Mouse (Mus musculus) ES-E14 (cell line): ENCODE measurements around the gene Rxfp2.

Experiments used
- CHD2 ChIP-seq: IDR thresholded peaks from 2 replicates; pipeline ENCODE4 v1.6.1; 2014; ENCODE audit warnings: mild to moderate bottlenecking, low read depth, low read length, inconsistent platforms
- HCFC1 ChIP-seq: IDR thresholded peaks from 2 replicates; pipeline ENCODE4 v1.6.1; 2012; ENCODE audit warnings: low read length, inconsistent platforms, borderline replicate concordance; ENCODE audit not compliant: insufficient read depth
- MAFK ChIP-seq: IDR thresholded peaks from 2 replicates; pipeline ENCODE4 v1.6.1; 2014; ENCODE audit warnings: mild to moderate bottlenecking, low read depth, low read length, inconsistent platforms; ENCODE audit not compliant: insufficient read depth
- ZC3H11A ChIP-seq: IDR thresholded peaks from 2 replicates; pipeline ENCODE4 v1.6.1; 2012; ENCODE audit warnings: low read depth, mild to moderate bottlenecking, inconsistent platforms, low read length, borderline replicate concordance
- ZNF384 ChIP-seq: IDR thresholded peaks from 2 replicates; pipeline ENCODE4 v1.6.1; 2012; ENCODE audit warnings: low read depth, low read length, inconsistent platforms

- TF ChIP-seq MAFK (no peak), CHD2 (no peak), ZNF384 (no peak), ZC3H11A (no peak), HCFC1 (no peak)
Measured at GRCm38 (mm10) chr5:150053294-150053693, 34.8 kb downstream of the Rxfp2 start.
